ENCODE assay signal across 19 mouse cellular contexts in genomic region chr2:71494503-71494902, GRCm38 (mm10). TPM values are rescaled to one million over a fixed set of nuclear protein-coding genes. Genes with fewer than 3 reads are reported as not detected.
DNase-seq lines count a peak whose midpoint lies in the region; ATAC-seq lines count a peak whose summit lies in the region.
"Had no signal": no experiment of that assay in that cellular context is flagged by ENCODE, and none has a peak within 500 bp of the region (broad histone marks: within the 10 kb centered on the region; RNA-seq: fewer than 3 reads in every experiment).

No protein-coding gene starts in this region.

- no peak overlapping the region for H3K27ac ChIP-seq in midbrain, embryonic 11.5 days (ENCODE audit: low read depth, low read length)
- H3K27ac ChIP-seq in midbrain, embryonic 10.5 days (replicated peaks): no peak overlapping the region
- H3K27ac ChIP-seq in hindbrain, embryonic 16.5 days (ENCODE audit: low read depth, low read length): no peak overlapping the region
- H3K27ac ChIP-seq: embryonic facial prominence, embryonic 12.5 days; intestine, embryonic 15.5 days; kidney, postnatal 0 days; midbrain, embryonic 12.5 days had no signal

- H3K4me1 ChIP-seq in midbrain, embryonic 11.5 days (ENCODE audit: control insufficient read depth, insufficient read depth, low read length): peaks cover 2% of the 10 kb centered on the region; the same call in 1 of the 2 replicates
- peaks cover 10% of the 10 kb centered on the region for H3K4me1 ChIP-seq in midbrain, embryonic 10.5 days
- H3K4me1 ChIP-seq in hindbrain, embryonic 16.5 days (ENCODE audit: control insufficient read depth, insufficient read depth, low read depth, low read length): peaks cover 2% of the 10 kb centered on the region; the same call in 1 of the 2 replicates
- H3K4me1 ChIP-seq: heart, embryonic 12.5 days; intestine, embryonic 15.5 days had no signal

- no peak overlapping the region for H3K4me2 ChIP-seq in midbrain, embryonic 11.5 days
- H3K4me2 ChIP-seq in hindbrain, embryonic 16.5 days (ENCODE audit: low read length): peak overlapping the region; percentile 15; the same call in 1 of the 2 replicates
- H3K4me2 ChIP-seq: embryonic facial prominence, embryonic 12.5 days; heart, embryonic 12.5 days; intestine, embryonic 15.5 days; midbrain, embryonic 12.5 days had no signal

- 52% methylated on average over 10 of the region's 10 CpGs for WGBS in midbrain, embryonic 11.5 days
- 60% methylated on average over 10 of the region's 10 CpGs for WGBS in midbrain, embryonic 10.5 days
- WGBS in hindbrain, embryonic 16.5 days: 43% methylated on average over 10 of the region's 10 CpGs

- ATAC-seq in midbrain, embryonic 11.5 days (ENCODE audit: low FRiP score): no peak
- ATAC-seq in hindbrain, embryonic 16.5 days: peak; percentile 37; the same call in 1 of the 2 replicates
- ATAC-seq: intestine, embryonic 15.5 days had no signal

- H3K9ac ChIP-seq in midbrain, embryonic 11.5 days (ENCODE audit: low read length): no peak overlapping the region
- no peak overlapping the region for H3K9ac ChIP-seq in hindbrain, embryonic 16.5 days (ENCODE audit: low read depth, low read length)
- H3K9ac ChIP-seq: embryonic facial prominence, embryonic 12.5 days; heart, embryonic 12.5 days; intestine, embryonic 15.5 days; midbrain, embryonic 12.5 days had no signal

- H3K4me3 ChIP-seq in midbrain, embryonic 11.5 days (ENCODE audit: low read depth, low read length): no peak overlapping the region
- no peak overlapping the region for H3K4me3 ChIP-seq in midbrain, embryonic 10.5 days
- no peak overlapping the region for H3K4me3 ChIP-seq in hindbrain, embryonic 16.5 days (ENCODE audit: low read length)
- H3K4me3 ChIP-seq: embryonic facial prominence, embryonic 12.5 days; heart, embryonic 12.5 days; intestine, embryonic 15.5 days; midbrain, embryonic 12.5 days had no signal

- DNase-seq in frontal cortex, adult 2 months (ENCODE audit: extremely low spot score in 1 of 2, low spot score in 1 of 2): peak; percentile 13 to 50
- no peak for DNase-seq in frontal cortex, postnatal 25 days (ENCODE audit: low spot score in 2 of 2)
- DNase-seq in midbrain, embryonic 11.5 days (ENCODE audit: low spot score, missing footprints): peak; percentile 64
- DNase-seq in midbrain, embryonic 10.5 days (ENCODE audit: low spot score): no peak
- DNase-seq in right cerebral cortex, postnatal 14 days: peak; percentile 30
- DNase-seq in cerebellum, postnatal 36 days: no peak
- DNase-seq: adrenal gland, postnatal 10 days; B cell, adult 2 months; cerebellum, adult 18-20 months; lung, adult 18-20 months; lung, postnatal 4 days had no signal

- no peaks in the 10 kb centered on the region for H3K27me3 ChIP-seq in midbrain, embryonic 11.5 days (ENCODE audit: control insufficient read depth, insufficient read depth, low read length)
- H3K27me3 ChIP-seq in midbrain, embryonic 10.5 days (ENCODE audit: low read depth, poor library complexity, severe bottlenecking): no peaks in the 10 kb centered on the region
- H3K27me3 ChIP-seq in hindbrain, embryonic 16.5 days (replicated peaks; ENCODE audit: control insufficient read depth, insufficient read depth, low read length): no peaks in the 10 kb centered on the region
- H3K27me3 ChIP-seq: embryonic facial prominence, embryonic 12.5 days; heart, embryonic 12.5 days; intestine, embryonic 15.5 days; midbrain, embryonic 12.5 days had no signal

- H3K36me3 ChIP-seq in midbrain, embryonic 11.5 days (ENCODE audit: control insufficient read depth, insufficient read depth, low read length): no peaks in the 10 kb centered on the region
- H3K36me3 ChIP-seq in midbrain, embryonic 10.5 days: no peaks in the 10 kb centered on the region
- H3K36me3 ChIP-seq in hindbrain, embryonic 16.5 days (ENCODE audit: control insufficient read depth, insufficient read depth, low read length): no peaks in the 10 kb centered on the region
- H3K36me3 ChIP-seq: embryonic facial prominence, embryonic 12.5 days; heart, embryonic 12.5 days; intestine, embryonic 15.5 days; midbrain, embryonic 12.5 days had no signal

- H3K9me3 ChIP-seq in midbrain, embryonic 11.5 days (ENCODE audit: control insufficient read depth, low read length): no peaks in the 10 kb centered on the region
- no peaks in the 10 kb centered on the region for H3K9me3 ChIP-seq in midbrain, embryonic 10.5 days (replicated peaks)
- H3K9me3 ChIP-seq in hindbrain, embryonic 16.5 days (ENCODE audit: control insufficient read depth, low read length): no peaks in the 10 kb centered on the region
- H3K9me3 ChIP-seq: embryonic facial prominence, embryonic 12.5 days; heart, embryonic 12.5 days; intestine, embryonic 15.5 days; midbrain, embryonic 12.5 days had no signal

RNA-seq across cellular contexts. Expression of gene Dlx1, which starts 33.4 kb away (rescaled TPM):
- 180 and 198 TPM in 2 replicates for polyA plus RNA-seq in frontal cortex, adult 2 months (2012; rRNA removed)
- polyA plus RNA-seq in midbrain, embryonic 11.5 days (2014; fragmentation: Nextera tagmentation; extraction: Ambion mirVana): 13.6 and 17.3 TPM in 2 replicates
- polyA plus RNA-seq in midbrain, embryonic 10.5 days (2016; fragmentation: Nextera tagmentation; extraction: Ambion mirVana): 12.2 and 22.4 TPM in 2 replicates
- 0.09 and 9.5 TPM in 2 replicates for polyA plus RNA-seq in hindbrain, embryonic 16.5 days (2015; fragmentation: Nextera tagmentation; extraction: Ambion mirVana)
- polyA plus RNA-seq: kidney, postnatal 0 days; liver, adult 2 months had no signal

RNA-seq across cellular contexts. Expression of gene Metap1d, which starts 41.4 kb away (rescaled TPM):
- polyA plus RNA-seq in frontal cortex, adult 2 months (2012; rRNA removed): 67.0 and 76.9 TPM in 2 replicates
- 31.6 and 32.8 TPM in 2 replicates for polyA plus RNA-seq in midbrain, embryonic 11.5 days (2014; fragmentation: Nextera tagmentation; extraction: Ambion mirVana)
- 26.6 and 28.2 TPM in 2 replicates for polyA plus RNA-seq in midbrain, embryonic 10.5 days (2016; fragmentation: Nextera tagmentation; extraction: Ambion mirVana)
- 31.7 and 31.9 TPM in 2 replicates for polyA plus RNA-seq in hindbrain, embryonic 16.5 days (2015; fragmentation: Nextera tagmentation; extraction: Ambion mirVana)

RNA-seq across cellular contexts. Expression of gene Dlx2, which starts 52.1 kb away (rescaled TPM):
- polyA plus RNA-seq in frontal cortex, adult 2 months (2012; rRNA removed): 25.4 and 28.1 TPM in 2 replicates
- 4.7 and 5.8 TPM in 2 replicates for polyA plus RNA-seq in midbrain, embryonic 11.5 days (2014; fragmentation: Nextera tagmentation; extraction: Ambion mirVana)
- polyA plus RNA-seq in midbrain, embryonic 10.5 days (2016; fragmentation: Nextera tagmentation; extraction: Ambion mirVana): 6.2 and 9.2 TPM in 2 replicates
- polyA plus RNA-seq in hindbrain, embryonic 16.5 days (2015; fragmentation: Nextera tagmentation; extraction: Ambion mirVana): 0.20 and 2.0 TPM in 2 replicates
- polyA plus RNA-seq: kidney, postnatal 0 days; liver, adult 2 months; urinary bladder, adult 2 months had no signal

Comparison
In these comparisons a context has a peak if more than half of its experiments do, and no peak if none do; other contexts are left out.
1. DNase-seq: peak in frontal cortex, adult 2 months (2 of 2), midbrain, embryonic 11.5 days (single experiment) and right cerebral cortex, postnatal 14 days (single experiment); none in frontal cortex, postnatal 25 days (0 of 2), midbrain, embryonic 10.5 days (single experiment) and cerebellum, postnatal 36 days (0 of 2).